In genomic region chr4:148742549-148743413, GRCm38 (mm10) we compare ENCODE assay signal across 8 mouse cellular contexts.
DNase-seq lines count a peak whose midpoint lies in the region; ATAC-seq and TF ChIP-seq lines count a peak whose summit lies in the region.

No protein-coding gene starts in this region.

- H3K36me3 ChIP-seq in forebrain, embryonic 12.5 days (replicated peaks): no peaks in the 10 kb centered on the region
- no peaks in the 10 kb centered on the region for H3K36me3 ChIP-seq in heart, postnatal 0 days (replicated peaks; ENCODE audit: control insufficient read depth, insufficient read depth, low read length)
- no peaks in the 10 kb centered on the region for H3K36me3 ChIP-seq in liver, embryonic 14.5 days (replicated peaks; ENCODE audit: control insufficient read depth, insufficient read depth, low read depth)
- H3K36me3 ChIP-seq in neural tube, embryonic 11.5 days (ENCODE audit: control insufficient read depth, insufficient read depth, low read length): no peaks in the 10 kb centered on the region
- no peaks in the 10 kb centered on the region for H3K36me3 ChIP-seq in stomach, embryonic 16.5 days (ENCODE audit: control insufficient read depth, insufficient read depth, low read length)

- peak overlapping the region; percentile 49 for H3K4me3 ChIP-seq in forebrain, embryonic 12.5 days (replicated peaks)
- H3K4me3 ChIP-seq in heart, postnatal 0 days (ENCODE audit: low read depth, low read length): peak overlapping the region; percentile 49
- H3K4me3 ChIP-seq in liver, embryonic 14.5 days (ENCODE audit: insufficient read depth in 1 of 2, low read depth in 2 of 2, low read length in 2 of 2): peak overlapping the region in 1 of 2 experiments; percentile 17; a peak in 2 of 4 replicates
- peak overlapping the region; percentile 38 for H3K4me3 ChIP-seq in neural tube, embryonic 11.5 days (ENCODE audit: low read depth, low read length)
- peak overlapping the region; percentile 55 for H3K4me3 ChIP-seq in stomach, embryonic 16.5 days (replicated peaks; ENCODE audit: low read length)

- TF ChIP-seq CTCF in heart, postnatal 0 days (IDR thresholded peaks at IDR 0.05; ENCODE audit: low read depth): peak; percentile 66
- peak; percentile 62 for TF ChIP-seq CTCF in liver, embryonic 14.5 days (IDR thresholded peaks at IDR 0.05; ENCODE audit: low read depth)

- ATAC-seq in forebrain, embryonic 12.5 days (ENCODE audit: low FRiP score): peak; percentile 72
- ATAC-seq in heart, postnatal 0 days (ENCODE audit: insufficient read depth, low read depth): peak; percentile 19; the same call in 1 of the 2 replicates
- ATAC-seq in liver, embryonic 14.5 days (ENCODE audit: insufficient read depth): no peak
- ATAC-seq in neural tube, embryonic 11.5 days (ENCODE audit: insufficient read depth, low FRiP score, low TSS enrichment): peak; percentile 51
- ATAC-seq in stomach, embryonic 16.5 days (ENCODE audit: insufficient read depth, low FRiP score): peak; percentile 65; the same call in 1 of the 2 replicates

- H3K27me3 ChIP-seq in forebrain, embryonic 12.5 days: peaks cover 52% of the 10 kb centered on the region
- no peaks in the 10 kb centered on the region for H3K27me3 ChIP-seq in heart, postnatal 0 days (ENCODE audit: control insufficient read depth, insufficient read depth, low read length)
- H3K27me3 ChIP-seq in liver, embryonic 14.5 days (ENCODE audit: control insufficient read depth, insufficient read depth, low read length): peaks cover 6% of the 10 kb centered on the region
- H3K27me3 ChIP-seq in neural tube, embryonic 11.5 days (ENCODE audit: control insufficient read depth, insufficient read depth, low read length): peaks cover 6% of the 10 kb centered on the region; the same call in 1 of the 2 replicates
- H3K27me3 ChIP-seq in stomach, embryonic 16.5 days (ENCODE audit: control insufficient read depth, insufficient read depth, low read length): no peaks in the 10 kb centered on the region

- no peak for TF ChIP-seq EP300 in heart, postnatal 0 days (IDR thresholded peaks at IDR 0.05; ENCODE audit: low read depth)
- TF ChIP-seq EP300 in liver, embryonic 14.5 days (IDR thresholded peaks at IDR 0.05; ENCODE audit: low read depth): no peak

- peak overlapping the region; percentile 87 for H3K4me2 ChIP-seq in forebrain, embryonic 12.5 days
- peak overlapping the region; percentile 84 for H3K4me2 ChIP-seq in heart, postnatal 0 days (ENCODE audit: low read depth, low read length)
- H3K4me2 ChIP-seq in liver, embryonic 14.5 days (ENCODE audit: low read depth): peak overlapping the region; percentile 40
- H3K4me2 ChIP-seq in neural tube, embryonic 11.5 days (ENCODE audit: low read depth): peak overlapping the region; percentile 75
- H3K4me2 ChIP-seq in stomach, embryonic 16.5 days (ENCODE audit: low read depth, low read length): peak overlapping the region; percentile 95

- H3K4me1 ChIP-seq in forebrain, embryonic 12.5 days: peaks cover 34% of the 10 kb centered on the region
- peaks cover 9% of the 10 kb centered on the region for H3K4me1 ChIP-seq in heart, postnatal 0 days (ENCODE audit: control insufficient read depth, insufficient read depth)
- H3K4me1 ChIP-seq in liver, embryonic 14.5 days (replicated peaks; ENCODE audit: control insufficient read depth in 2 of 2, insufficient read depth in 2 of 2, low read length in 1 of 2): no peaks in the 10 kb centered on the region
- peaks cover 14% of the 10 kb centered on the region for H3K4me1 ChIP-seq in neural tube, embryonic 11.5 days (ENCODE audit: control insufficient read depth, insufficient read depth, low read length)
- H3K4me1 ChIP-seq in stomach, embryonic 16.5 days (ENCODE audit: control insufficient read depth, insufficient read depth, low read length): no peaks in the 10 kb centered on the region; the same call in 1 of the 2 replicates

- WGBS in forebrain, embryonic 12.5 days: 3% methylated on average over 60 of the region's 65 CpGs
- 4% methylated on average over 62 of the region's 65 CpGs for WGBS in heart, postnatal 0 days
- 3% methylated on average over 62 of the region's 65 CpGs for WGBS in liver, embryonic 14.5 days (ENCODE audit: insufficient replicate concordance)
- WGBS in neural tube, embryonic 11.5 days: 3% methylated on average over 48 of the region's 65 CpGs
- WGBS in stomach, embryonic 16.5 days: 4% methylated on average over 65 of the region's 65 CpGs

- no peaks in the 10 kb centered on the region for H3K9me3 ChIP-seq in forebrain, embryonic 12.5 days
- no peaks in the 10 kb centered on the region for H3K9me3 ChIP-seq in heart, postnatal 0 days (replicated peaks; ENCODE audit: control insufficient read depth, low read length)
- H3K9me3 ChIP-seq in liver, embryonic 14.5 days (ENCODE audit: control insufficient read depth, low read length): no peaks in the 10 kb centered on the region
- no peaks in the 10 kb centered on the region for H3K9me3 ChIP-seq in neural tube, embryonic 11.5 days (ENCODE audit: control insufficient read depth, low read length)
- no peaks in the 10 kb centered on the region for H3K9me3 ChIP-seq in stomach, embryonic 16.5 days (replicated peaks; ENCODE audit: control insufficient read depth, low read length)

- no peak overlapping the region for H3K27ac ChIP-seq in forebrain, embryonic 12.5 days
- H3K27ac ChIP-seq in heart, postnatal 0 days (ENCODE audit: low read depth): no peak overlapping the region
- no peak overlapping the region for H3K27ac ChIP-seq in liver, embryonic 14.5 days
- 0 out of 2 replicates have a peak overlapping the region, but pooled peaks have one; percentile 8 for H3K27ac ChIP-seq in neural tube, embryonic 11.5 days (ENCODE audit: low read depth, low read length)
- H3K27ac ChIP-seq in stomach, embryonic 16.5 days (ENCODE audit: low read length): no peak overlapping the region

- DNase-seq in CD4-positive helper T cell, adult 2 months (ENCODE audit: low read depth, low spot score): peak; percentile 70
- peak; percentile 34 for DNase-seq in c-Kit-positive CD71-negative TER-119-negative erythroid progenitor cells, embryonic 14.5 days (ENCODE audit: low read depth)
- DNase-seq in heart, postnatal 0 days (ENCODE audit: low spot score): peak; percentile 43
- peak; percentile 48 to 85 for DNase-seq in kidney, postnatal 36 days
- no peak for DNase-seq in liver, embryonic 14.5 days (ENCODE audit: low read depth in 3 of 3, low spot score in 3 of 3)
- peak; percentile 82 for DNase-seq in neural tube, embryonic 11.5 days (ENCODE audit: low spot score)

- H3K9ac ChIP-seq in forebrain, embryonic 12.5 days: peak overlapping the region; percentile 62
- H3K9ac ChIP-seq in heart, postnatal 0 days (replicated peaks; ENCODE audit: low read depth, low read length): peak overlapping the region; percentile 32; the same call in 1 of the 2 replicates
- H3K9ac ChIP-seq in liver, embryonic 14.5 days (replicated peaks): no peak overlapping the region
- H3K9ac ChIP-seq in neural tube, embryonic 11.5 days (ENCODE audit: low read length): peak overlapping the region; percentile 57
- H3K9ac ChIP-seq in stomach, embryonic 16.5 days (ENCODE audit: low read length): peak overlapping the region; percentile 78

Comparison
In these comparisons a context has a peak if more than half of its experiments do, and no peak if none do; other contexts are left out.
1. DNase-seq: peak in CD4-positive helper T cell, adult 2 months (single experiment), c-Kit-positive CD71-negative TER-119-negative erythroid progenitor cells, embryonic 14.5 days (single experiment), heart, postnatal 0 days (single experiment), kidney, postnatal 36 days (2 of 2) and neural tube, embryonic 11.5 days (single experiment); none in liver, embryonic 14.5 days (0 of 3).
2. H3K4me2 ChIP-seq: peak in every context shown above with its lines; median percentile 95 in stomach, embryonic 16.5 days; 87 in forebrain, embryonic 12.5 days; 84 in heart, postnatal 0 days; 75 in neural tube, embryonic 11.5 days; 40 in liver, embryonic 14.5 days.